Mouse (Mus musculus) liver (tissue): ENCODE measurements around the gene Nhlh1.

Experiments
- DNase-seq: peaks from one replicate; pipeline ENCODE4 v3.0.0-alpha.2; 2020; ENCODE audit warnings: mixed read lengths

The Nhlh1 gene

GRCm38 (mm10) chr1:172053541-172054440, 3.6 kb downstream of the Nhlh1 start:
- no peak for DNase-seq

- no peak for DNase-seq
These were observed 4.5 kb downstream of the Nhlh1 start for GRCm38 (mm10) chr1:172052766-172053279.

GRCm38 (mm10) chr1:172049131-172049782, 8.1 kb downstream of the Nhlh1 start:
- DNase-seq = no peak

GRCm38 (mm10) chr1:172048241-172048734, 9.1 kb downstream of the Nhlh1 start:
- no peak for DNase-seq

DNA sequence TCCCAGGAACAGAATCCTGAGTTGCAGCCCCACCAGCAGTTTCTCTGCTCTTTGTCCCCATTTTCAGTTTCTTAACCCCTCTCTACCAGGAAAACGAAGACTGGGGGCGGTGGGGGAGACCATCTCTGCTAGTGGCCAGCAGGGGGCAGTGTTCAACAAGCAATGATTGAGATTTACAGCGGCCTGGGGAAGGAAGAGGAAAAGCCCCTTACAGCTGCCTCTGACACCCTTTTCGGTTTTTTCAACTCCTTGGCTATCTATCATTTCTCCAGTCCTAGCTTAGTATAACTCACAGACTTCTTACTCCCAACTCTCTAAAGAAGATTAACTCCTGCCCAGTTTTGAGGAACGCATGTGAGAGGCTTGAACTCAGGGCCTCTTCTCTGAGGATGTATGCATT, 10.4 kb downstream of the Nhlh1 start:
- DNase-seq = peak; percentile 70

GRCm38 (mm10) chr1:172046410-172046809, 11.0 kb downstream of the Nhlh1 start:
- no peak for DNase-seq

- no peak for DNase-seq
These were observed 27.5 kb downstream of the Nhlh1 start for GRCm38 (mm10) chr1:172029914-172030313.

GRCm38 (mm10) chr1:172028394-172029275, 28.7 kb downstream of the Nhlh1 start, which contains the start of gene Vangl2:
Gene Vangl2 (minus strand): TSS chr1:172028444.
- no peak for DNase-seq

GRCm38 (mm10) chr1:172027809-172028102, 29.6 kb downstream of the Nhlh1 start:
- DNase-seq = no peak

DNA sequence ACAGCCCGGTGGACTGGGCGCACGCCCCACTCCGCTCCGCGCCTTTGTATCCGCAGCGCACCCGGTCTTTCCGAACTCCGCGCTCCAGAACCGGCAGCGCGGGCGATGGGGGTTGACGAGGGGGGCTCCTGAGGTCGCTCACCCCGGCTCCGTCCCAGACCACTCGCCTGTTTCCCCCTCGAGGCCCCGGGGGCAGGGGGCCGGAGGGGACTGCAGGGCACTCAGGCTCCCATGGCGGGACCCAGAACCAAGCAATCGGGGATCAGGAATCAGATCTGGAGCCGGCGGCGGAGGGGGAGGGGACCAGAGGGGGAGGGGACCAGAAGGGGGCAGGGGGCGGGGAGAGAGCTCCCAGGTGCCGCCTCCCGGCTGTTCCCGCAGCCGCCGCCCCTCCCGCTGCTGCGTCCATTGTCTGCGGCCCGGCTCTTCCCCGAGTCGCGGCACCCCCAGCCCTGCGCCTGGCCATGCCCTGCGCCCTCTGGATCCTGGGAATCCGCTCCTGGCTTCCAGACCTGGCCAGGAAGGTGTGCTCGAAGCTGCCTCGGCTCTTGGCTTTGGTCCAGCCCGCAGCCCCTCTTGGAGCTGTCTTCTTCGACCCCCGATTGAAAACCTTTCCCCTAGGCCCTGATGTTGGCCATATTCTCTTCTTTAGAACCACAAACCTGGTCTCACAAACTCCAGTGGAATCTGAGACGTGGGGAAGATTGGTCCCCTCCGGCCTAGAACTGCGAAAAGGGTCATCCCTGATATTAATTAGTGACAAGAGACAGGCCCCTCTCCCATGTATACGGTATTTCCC, 30.2 kb downstream of the Nhlh1 start:
- DNase-seq = peak; percentile 84

DNA sequence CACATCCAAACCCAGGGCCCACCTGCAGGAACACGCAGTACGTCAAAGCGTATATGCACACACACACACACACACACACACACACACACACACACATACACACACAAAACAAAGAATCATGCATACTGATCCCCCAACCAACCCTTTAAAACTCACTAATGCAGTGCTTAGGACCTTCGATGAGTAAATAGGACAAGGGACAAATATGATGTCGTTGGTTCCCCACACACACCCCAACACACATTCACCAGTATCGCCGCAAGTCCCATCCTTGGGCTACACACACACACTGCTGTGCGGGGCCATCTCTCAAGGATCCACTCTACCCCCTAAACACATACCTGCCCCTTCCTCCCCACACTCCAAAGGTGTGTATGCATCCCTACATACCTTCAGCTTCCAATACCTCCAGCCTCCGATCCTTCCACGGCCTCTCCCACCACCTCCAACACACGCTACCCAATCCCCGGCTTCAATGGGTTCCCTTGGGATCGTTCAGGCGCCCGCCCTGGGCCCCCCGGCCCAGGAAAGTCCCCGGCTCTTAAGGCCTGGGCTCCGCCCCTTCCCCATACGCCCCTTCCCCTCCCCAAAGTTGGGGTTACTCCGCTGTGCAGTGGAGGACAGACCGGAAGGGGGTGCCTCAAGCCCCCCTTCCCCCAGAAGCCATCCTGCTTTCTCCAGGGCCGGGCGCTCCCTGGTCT, 31.0 kb downstream of the Nhlh1 start:
- peak; percentile 39 for DNase-seq

- no peak for DNase-seq
These were observed 32.0 kb downstream of the Nhlh1 start for GRCm38 (mm10) chr1:172025201-172025904.

- DNase-seq = no peak
These were observed 33.1 kb downstream of the Nhlh1 start for GRCm38 (mm10) chr1:172024140-172024895.

DNA sequence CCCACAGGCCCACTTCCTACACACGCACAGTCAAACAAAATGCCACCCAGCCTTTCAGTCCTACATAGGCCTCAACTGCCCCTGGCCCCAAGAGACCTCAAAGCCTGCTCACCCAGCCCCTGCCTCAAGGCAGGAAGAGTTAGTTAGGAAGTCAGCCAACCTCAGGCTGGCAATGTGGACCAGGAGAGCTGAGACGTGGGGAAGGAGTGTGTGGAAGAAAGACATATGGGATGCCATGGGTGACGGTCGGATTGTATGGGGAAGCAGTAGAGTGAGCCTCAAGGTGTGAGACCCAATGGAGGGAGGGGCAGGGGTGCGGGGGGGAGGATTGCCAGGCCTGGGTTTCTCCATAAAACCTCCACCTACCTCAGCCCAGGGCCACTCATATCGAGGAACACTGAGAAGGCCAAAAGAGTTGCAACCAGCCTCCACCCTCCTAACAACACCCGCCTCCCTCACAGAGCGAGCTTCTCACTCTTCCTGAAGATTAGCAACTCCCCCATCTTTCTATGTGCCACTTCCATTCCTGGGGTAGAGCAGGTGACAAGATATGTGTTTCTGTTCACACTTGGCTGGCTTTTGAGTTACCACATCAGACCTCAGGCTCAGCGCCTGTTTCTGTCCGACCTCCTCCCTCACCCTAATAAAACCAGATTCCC, 37.4 kb downstream of the Nhlh1 start:
- DNase-seq = no peak

DNA sequence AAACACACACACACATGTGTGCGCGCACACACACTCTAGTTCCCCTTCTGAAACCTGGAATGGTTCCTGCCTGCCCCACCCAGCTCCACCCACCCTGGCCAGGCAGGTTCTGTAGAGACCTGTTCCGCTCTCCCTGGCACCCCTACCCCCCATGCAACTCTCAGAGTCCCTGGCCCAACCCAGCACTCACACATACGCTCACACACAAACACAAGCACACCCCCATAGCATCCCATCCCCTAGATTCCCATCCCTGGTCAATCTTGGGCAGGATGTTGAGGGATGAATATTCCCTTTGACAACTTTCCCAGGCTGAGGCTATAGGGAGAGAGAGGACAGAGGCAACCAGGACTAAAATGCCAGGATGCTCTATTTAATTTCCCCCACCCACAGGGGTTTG, 38.0 kb downstream of the Nhlh1 start:
- DNase-seq = no peak

- no peak for DNase-seq
These were observed 38.7 kb downstream of the Nhlh1 start for GRCm38 (mm10) chr1:172018336-172019311.

DNA sequence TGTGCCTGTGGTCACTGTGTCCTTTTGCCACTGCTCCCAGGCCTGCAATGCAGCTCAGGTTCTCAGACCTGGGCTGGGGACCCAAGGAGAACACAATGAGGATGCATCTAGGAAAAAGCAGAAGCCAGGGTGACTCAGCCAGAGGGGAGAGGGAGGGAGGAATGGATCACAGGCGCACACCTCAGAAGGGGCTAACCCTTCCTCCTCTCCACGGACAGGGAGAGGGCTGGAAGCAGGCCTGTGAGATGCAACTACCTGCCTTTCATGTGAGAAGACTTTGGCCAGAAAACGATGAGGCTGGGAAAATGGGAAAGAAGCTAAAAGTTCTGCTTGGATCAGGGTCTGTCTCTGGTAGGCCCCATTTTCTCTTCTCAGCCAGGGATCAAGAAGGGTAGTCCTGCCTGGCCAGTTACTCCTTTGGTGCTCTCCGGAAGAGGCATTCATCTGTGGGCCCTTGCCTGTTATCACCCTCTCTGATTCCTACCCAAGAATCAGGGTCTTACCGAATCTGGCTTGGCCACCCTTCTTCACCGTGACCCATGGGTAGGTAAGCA, 39.8 kb downstream of the Nhlh1 start:
- no peak for DNase-seq
